Mouse (Mus musculus) G1E (cell line): ENCODE results near the gene Ccdc127. TPM values are rescaled to one million over a fixed set of nuclear protein-coding genes. Genes with fewer than 3 reads are reported as not detected.
A peak's percentile ranks its signal among the peaks of the same experiment; 100 is the strongest.

ENCODE experiments used
- ATAC-seq: 2 replicates; pipeline ENCODE4 v1.8.0; 2016; ENCODE audit warnings: mild to moderate bottlenecking; ENCODE audit not compliant: insufficient number of reproducible peaks, poor library complexity, low FRiP score, severe bottlenecking; ENCODE audit errors: extremely low read depth
- DNase-seq: peaks from one replicate; pipeline ENCODE4 v3.0.0; 2012; ENCODE audit warnings: low spot score
- H3K27me3 ChIP-seq: 2 replicates; pipeline ENCODE4 v1.6.1; 2012; ENCODE audit warnings: mild to moderate bottlenecking, low read length, inconsistent platforms; ENCODE audit not compliant: insufficient read depth
- H3K36me3 ChIP-seq: replicated peaks from 2 replicates; pipeline ENCODE3; 2012; ENCODE audit warnings: mild to moderate bottlenecking, inconsistent platforms
- H3K4me1 ChIP-seq: 2 replicates; pipeline ENCODE4 v1.6.1; 2012; ENCODE audit warnings: low read depth, low read length, inconsistent platforms, mixed read lengths; ENCODE audit not compliant: insufficient read depth
- H3K4me3 ChIP-seq: 2 replicates; pipeline ENCODE4 v1.5.1; 2012; ENCODE audit warnings: low read depth, mild to moderate bottlenecking, inconsistent platforms, low read length, moderate library complexity, mixed read lengths
- H3K9me3 ChIP-seq: replicated peaks from 2 replicates; pipeline ENCODE4 v1.6.1; 2012; ENCODE audit warnings: inconsistent platforms
- CTCF ChIP-seq: IDR thresholded peaks from 2 replicates; pipeline ENCODE4 v1.5.1; 2012; ENCODE audit warnings: low read depth, low read length, inconsistent platforms, mixed read lengths
- GATA1 ChIP-seq: IDR thresholded peaks from 2 replicates; pipeline ENCODE4 v1.6.1; 2012; ENCODE audit warnings: borderline replicate concordance, low read length, inconsistent platforms, mixed read lengths
- GATA2 ChIP-seq: IDR thresholded peaks from 2 replicates; pipeline ENCODE4 v1.6.1; 2012; ENCODE audit warnings: low read depth, low read length, inconsistent platforms, borderline replicate concordance
- POLR2AphosphoS5 ChIP-seq: IDR thresholded peaks from 2 replicates; pipeline ENCODE4 v1.6.1; 2012; ENCODE audit warnings: low read depth, low read length, inconsistent platforms; ENCODE audit not compliant: insufficient replicate concordance
- TAL1 ChIP-seq: conservative IDR thresholded peaks from 2 replicates; pipeline ENCODE4 v1.6.1; 2012; ENCODE audit warnings: low read depth, low read length, inconsistent platforms, mixed read lengths
- polyA plus RNA-seq: library from polyadenylated mRNA; stranded (reverse); fragments of >175 nt; gene quantifications from 2 replicates; pipeline ENCODE4 v1.2.3, GENCODE M21; 2012
- total RNA-seq, 2 experiments: library from RNA; stranded (forward) in 1 of 2; stranded (reverse) in 1 of 2; fragments of 200-1000 nt in 1 of 2; fragments of >200 nt in 1 of 2; fragmentation: Nextera tagmentation in 1 of 2; gene quantifications; 2 replicates each; pipeline ENCODE4 v1.2.3; 2014 to 2017

The Ccdc127 gene
- total and polyA plus RNA-seq, 3 experiments = 0.54 to 83.9 (median 60.4) TPM

GRCm38 (mm10) chr13:74381533-74382276 lies 31.6 kb downstream of the Ccdc127 start:
- H3K27me3 ChIP-seq = no peaks in the 10 kb centered on the region; the same call in 1 of the 2 replicates
- TF ChIP-seq CTCF (no peak), TAL1 (no peak), POLR2AphosphoS5 (no peak), GATA1 (no peak), GATA2 (no peak)
- H3K36me3 ChIP-seq = no peaks in the 10 kb centered on the region
- no peak for DNase-seq
- H3K4me1 ChIP-seq = no peaks in the 10 kb centered on the region
- H3K4me3 ChIP-seq = no peak overlapping the region
- H3K9me3 ChIP-seq = no peaks in the 10 kb centered on the region
- no peak for ATAC-seq

DNA sequence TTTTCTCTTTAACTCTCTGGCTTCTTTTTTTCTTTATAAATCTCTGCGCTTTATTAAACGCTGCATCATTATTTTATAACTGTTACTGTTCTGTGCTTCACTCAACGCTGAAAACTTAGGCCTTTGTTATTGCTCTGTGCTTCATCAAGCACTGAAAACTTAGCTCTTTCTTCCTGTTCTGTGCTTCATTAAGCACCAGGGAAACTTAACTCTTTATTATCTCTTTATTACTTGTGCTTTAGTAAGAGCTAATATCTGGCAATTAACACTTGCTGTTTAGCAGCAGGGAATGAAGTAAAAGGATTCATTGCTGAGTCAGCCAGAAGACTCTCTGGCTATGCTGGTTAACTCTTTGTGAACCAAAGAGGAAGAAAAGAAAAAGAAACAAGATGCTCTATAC lies 32.2 kb downstream of the Ccdc127 start:
- no peak overlapping the region for H3K4me3 ChIP-seq
- ATAC-seq (no peak), DNase-seq (no peak)
- no peaks in the 10 kb centered on the region for H3K36me3 ChIP-seq
- no peaks in the 10 kb centered on the region for H3K4me1 ChIP-seq
- no peaks in the 10 kb centered on the region for H3K9me3 ChIP-seq
- TF ChIP-seq GATA2 (no peak), POLR2AphosphoS5 (no peak), GATA1 (no peak), CTCF (no peak), TAL1 (no peak)
- no peaks in the 10 kb centered on the region; the same call in 1 of the 2 replicates for H3K27me3 ChIP-seq

DNA sequence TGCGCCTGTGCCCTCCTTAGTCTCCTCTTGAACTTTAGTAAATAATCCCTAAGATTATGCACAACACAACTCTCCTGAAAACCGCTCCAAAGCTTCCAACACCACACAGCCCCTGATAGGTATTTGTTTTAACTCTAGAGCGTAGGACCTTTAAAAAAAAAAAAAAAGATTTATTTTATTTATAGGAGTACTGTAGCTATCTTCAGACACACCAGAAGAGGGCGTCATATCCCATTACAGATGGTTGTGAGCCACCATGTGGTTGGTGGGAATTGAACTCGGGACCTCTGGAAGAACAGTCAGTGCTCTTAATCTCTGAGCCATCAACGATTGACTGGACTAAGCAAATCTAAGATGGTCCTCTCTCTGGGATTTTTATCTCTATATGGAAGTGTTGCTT lies 39.6 kb downstream of the Ccdc127 start:
- Histone ChIP-seq H3K27me3 (no peaks in the 10 kb centered on the region), H3K9me3 (no peaks in the 10 kb centered on the region), H3K4me1 (no peaks in the 10 kb centered on the region; the same call in none of the 2 replicates), H3K36me3 (no peaks in the 10 kb centered on the region), H3K4me3 (no peak overlapping the region)
- no peak for ATAC-seq
- DNase-seq = no peak
- no peak for TF ChIP-seq CTCF
- no peak for TF ChIP-seq GATA2
- TF ChIP-seq GATA1 = no peak
- no peak for TF ChIP-seq POLR2AphosphoS5
- TF ChIP-seq TAL1 = no peak

DNA sequence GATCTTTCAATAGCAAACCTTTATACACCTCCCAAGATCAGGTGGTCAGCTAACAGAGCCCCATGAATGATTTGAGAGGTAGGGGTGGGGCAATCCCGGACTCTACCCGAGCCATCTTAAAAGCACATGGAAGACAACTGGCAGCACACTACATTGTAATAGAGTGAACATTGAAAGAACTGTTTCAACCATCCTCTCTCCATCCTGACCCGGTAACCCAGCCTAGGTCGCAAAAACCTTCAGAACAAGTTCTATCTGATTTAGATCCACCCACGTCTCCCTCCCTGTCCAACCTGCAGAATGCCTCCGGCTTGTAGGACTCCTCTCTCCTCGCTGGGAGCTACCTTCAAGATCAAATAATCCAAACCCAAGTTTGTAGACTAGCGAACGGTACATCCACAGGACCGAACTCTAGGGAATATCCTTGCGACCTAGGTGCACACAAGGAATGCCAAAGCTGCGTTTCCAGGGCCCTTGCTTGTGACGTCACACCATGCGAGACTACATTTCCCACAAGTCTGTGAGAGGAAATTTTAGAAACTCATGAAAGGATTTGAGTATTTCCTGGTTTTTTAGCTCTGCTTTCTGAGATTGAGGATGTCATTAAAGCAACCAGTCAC lies 40.4 kb downstream of the Ccdc127 start, which contains the start of gene Zfp72:
TSS of gene Zfp72 (minus strand) at position 466 of the 620 bp plus-strand sequence.
- no peaks in the 10 kb centered on the region for H3K36me3 ChIP-seq
- peak; percentile 6 for DNase-seq
- TF ChIP-seq TAL1 (no peak), CTCF (no peak), GATA1 (no peak), GATA2 (no peak), POLR2AphosphoS5 (no peak)
- peaks cover 3% of the 10 kb centered on the region; the same call in 1 of the 2 replicates for H3K27me3 ChIP-seq
- peak; percentile 73 for ATAC-seq
- H3K9me3 ChIP-seq = no peaks in the 10 kb centered on the region
- peak within 1 kb of the TSS; percentile 67 for H3K4me3 ChIP-seq
- H3K4me1 ChIP-seq = no peaks in the 10 kb centered on the region; the same call in none of the 2 replicates

- no peak for TF ChIP-seq TAL1
- no peak for TF ChIP-seq CTCF
- no peak for TF ChIP-seq GATA2
- no peak for TF ChIP-seq GATA1
- no peak for TF ChIP-seq POLR2AphosphoS5
- no peak for DNase-seq
These were observed 41.0 kb downstream of the Ccdc127 start for GRCm38 (mm10) chr13:74391156-74391555.

GRCm38 (mm10) chr13:74399298-74399839 lies 49.3 kb downstream of the Ccdc127 start, which contains the start of gene Ftl1-ps1:
TSS of gene Ftl1-ps1 (plus strand) at chr13:74399694.
- no peak within 1 kb of the TSS for H3K4me3 ChIP-seq
- TF ChIP-seq TAL1 (no peak), CTCF (no peak), GATA1 (no peak), POLR2AphosphoS5 (no peak), GATA2 (no peak)
- H3K27me3 ChIP-seq = peaks cover 9% of the 10 kb centered on the region
- H3K4me1 ChIP-seq = no peaks in the 10 kb centered on the region
- no peaks in the 10 kb centered on the region for H3K9me3 ChIP-seq
- ATAC-seq = no peak
- no peaks in the 10 kb centered on the region for H3K36me3 ChIP-seq
- no peak for DNase-seq

More at GRCm38 (mm10) chr13:74391156-74391555, 41.0 kb downstream of the Ccdc127 start:
- no peak for ATAC-seq
- H3K36me3 ChIP-seq = no peaks in the 10 kb centered on the region
- H3K4me1 ChIP-seq = no peaks in the 10 kb centered on the region; the same call in none of the 2 replicates
- no peaks in the 10 kb centered on the region for H3K9me3 ChIP-seq
- no peak overlapping the region for H3K4me3 ChIP-seq
- peaks cover 3% of the 10 kb centered on the region; the same call in 1 of the 2 replicates for H3K27me3 ChIP-seq

Other genes with a start within 250 kb of the Ccdc127 start
- gene Slc9a3, start 228.9 kb upstream of the Ccdc127 start, total RNA-seq (2014; fragmentation: Nextera tagmentation) = not detected in 2 replicates
- 0.06 and 0.11 TPM in 2 replicates for gene Slc9a3, start 228.9 kb upstream of the Ccdc127 start, total RNA-seq (2017)
- not detected in 2 replicates for gene Slc9a3, start 228.9 kb upstream of the Ccdc127 start, polyA plus RNA-seq
- gene Exoc3, start 141.6 kb upstream of the Ccdc127 start, total RNA-seq (2014; fragmentation: Nextera tagmentation) = 34.3 and 39.1 TPM in 2 replicates
- gene Exoc3, start 141.6 kb upstream of the Ccdc127 start, total RNA-seq (2017) = 43.7 and 46.7 TPM in 2 replicates
- gene Exoc3, start 141.6 kb upstream of the Ccdc127 start, polyA plus RNA-seq = 7.9 and 26.6 TPM in 2 replicates
- gene Ahrr, start 58.0 kb upstream of the Ccdc127 start, total RNA-seq (2014; fragmentation: Nextera tagmentation) = not detected in 2 replicates
- 0.11 and 0.17 TPM in 2 replicates for gene Ahrr, start 58.0 kb upstream of the Ccdc127 start, total RNA-seq (2017)
- not detected in 2 replicates for gene Ahrr, start 58.0 kb upstream of the Ccdc127 start, polyA plus RNA-seq
- gene Pdcd6, start 32.7 kb upstream of the Ccdc127 start, total RNA-seq (2014; fragmentation: Nextera tagmentation) = 43.5 and 49.6 TPM in 2 replicates
- 169 and 170 TPM in 2 replicates for gene Pdcd6, start 32.7 kb upstream of the Ccdc127 start, total RNA-seq (2017)
- 40.7 and 46.1 TPM in 2 replicates for gene Pdcd6, start 32.7 kb upstream of the Ccdc127 start, polyA plus RNA-seq
- 126 and 132 TPM in 2 replicates for gene Sdha, start within 50 bp of the Ccdc127 start, total RNA-seq (2014; fragmentation: Nextera tagmentation)
- 219 and 260 TPM in 2 replicates for gene Sdha, start within 50 bp of the Ccdc127 start, total RNA-seq (2017)
- gene Sdha, start within 50 bp of the Ccdc127 start, polyA plus RNA-seq = 45.0 and 58.9 TPM in 2 replicates
- not detected in 2 replicates for gene Lrrc14b, start 13.7 kb downstream of the Ccdc127 start, total RNA-seq (2014; fragmentation: Nextera tagmentation)
- 0.17 TPM in 1 of 2 replicates, not detected in the other for gene Lrrc14b, start 13.7 kb downstream of the Ccdc127 start, total RNA-seq (2017)
- gene Lrrc14b, start 13.7 kb downstream of the Ccdc127 start, polyA plus RNA-seq = not detected in 2 replicates
- gene Zfp72, start 40.5 kb downstream of the Ccdc127 start, total RNA-seq (2014; fragmentation: Nextera tagmentation) = 0.15 and 0.53 TPM in 2 replicates
- gene Zfp72, start 40.5 kb downstream of the Ccdc127 start, total RNA-seq (2017) = 0.46 and 1.4 TPM in 2 replicates
- 0.02 and 0.04 TPM in 2 replicates for gene Zfp72, start 40.5 kb downstream of the Ccdc127 start, polyA plus RNA-seq
- gene Ftl1-ps1, start 49.4 kb downstream of the Ccdc127 start, total RNA-seq (2014; fragmentation: Nextera tagmentation) = 42.8 and 47.3 TPM in 2 replicates
- gene Ftl1-ps1, start 49.4 kb downstream of the Ccdc127 start, total RNA-seq (2017) = 88.3 and 102 TPM in 2 replicates
- 16.0 and 25.7 TPM in 2 replicates for gene Ftl1-ps1, start 49.4 kb downstream of the Ccdc127 start, polyA plus RNA-seq
- 16.8 and 22.9 TPM in 2 replicates for gene Zfp825, start 143.7 kb downstream of the Ccdc127 start, total RNA-seq (2014; fragmentation: Nextera tagmentation)
- gene Zfp825, start 143.7 kb downstream of the Ccdc127 start, total RNA-seq (2017) = 15.2 and 17.4 TPM in 2 replicates
- 0.42 and 0.48 TPM in 2 replicates for gene Zfp825, start 143.7 kb downstream of the Ccdc127 start, polyA plus RNA-seq